Mouse (Mus musculus): ENCODE data around the gene Rreb1.

Gene Rreb1

DNA sequence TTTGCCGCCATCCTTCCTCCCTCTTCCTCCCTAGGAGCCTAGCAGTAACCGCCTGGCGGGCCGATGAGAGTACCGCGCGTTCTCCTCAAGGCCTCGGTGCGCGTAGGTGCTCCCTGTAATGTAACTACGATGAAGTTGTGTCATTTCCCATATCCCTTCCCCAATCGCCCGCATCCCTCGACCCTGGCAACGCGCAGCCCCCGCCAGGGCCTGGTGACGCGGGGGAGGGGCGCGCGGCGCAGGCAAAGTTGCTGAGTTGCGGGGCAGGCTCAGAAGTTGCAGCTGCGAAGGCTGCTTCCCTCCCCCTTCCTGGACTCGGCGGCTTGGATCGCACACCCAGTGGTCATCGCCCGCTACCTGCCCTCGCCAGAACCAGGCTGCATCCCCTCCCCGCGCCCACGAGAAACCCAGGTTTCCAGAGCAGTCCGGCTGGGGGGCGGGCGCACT is at the start of gene Rreb1:
TSS of gene Rreb1 (plus strand) at position 254 of the 447 bp plus-strand sequence.
- in situ Hi-C loops (cut with MseI, MboI), result no loop called here

DNA sequence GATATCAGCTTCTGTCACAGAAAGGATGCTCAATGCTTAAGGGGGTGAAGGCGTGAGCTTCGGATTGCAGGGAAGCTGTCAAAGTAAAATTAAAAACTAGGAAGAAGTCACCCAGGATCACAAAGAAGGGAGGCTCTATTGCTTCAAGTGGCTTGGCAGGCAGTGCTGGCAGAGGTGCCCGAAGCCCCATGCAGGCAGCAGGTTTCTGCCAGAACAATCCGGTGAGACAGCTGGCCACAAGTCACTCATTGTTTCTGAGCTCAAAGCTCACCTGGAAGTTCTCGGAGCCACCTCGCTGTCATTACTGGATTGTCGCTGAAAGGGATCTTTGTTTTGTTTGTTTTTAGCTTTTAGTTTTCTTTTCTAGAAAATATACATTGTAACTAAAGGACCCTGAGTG is 49.6 kb upstream of the Rreb1 start:
- in situ Hi-C loops (cut with MseI, MboI), result no loop called here

DNA sequence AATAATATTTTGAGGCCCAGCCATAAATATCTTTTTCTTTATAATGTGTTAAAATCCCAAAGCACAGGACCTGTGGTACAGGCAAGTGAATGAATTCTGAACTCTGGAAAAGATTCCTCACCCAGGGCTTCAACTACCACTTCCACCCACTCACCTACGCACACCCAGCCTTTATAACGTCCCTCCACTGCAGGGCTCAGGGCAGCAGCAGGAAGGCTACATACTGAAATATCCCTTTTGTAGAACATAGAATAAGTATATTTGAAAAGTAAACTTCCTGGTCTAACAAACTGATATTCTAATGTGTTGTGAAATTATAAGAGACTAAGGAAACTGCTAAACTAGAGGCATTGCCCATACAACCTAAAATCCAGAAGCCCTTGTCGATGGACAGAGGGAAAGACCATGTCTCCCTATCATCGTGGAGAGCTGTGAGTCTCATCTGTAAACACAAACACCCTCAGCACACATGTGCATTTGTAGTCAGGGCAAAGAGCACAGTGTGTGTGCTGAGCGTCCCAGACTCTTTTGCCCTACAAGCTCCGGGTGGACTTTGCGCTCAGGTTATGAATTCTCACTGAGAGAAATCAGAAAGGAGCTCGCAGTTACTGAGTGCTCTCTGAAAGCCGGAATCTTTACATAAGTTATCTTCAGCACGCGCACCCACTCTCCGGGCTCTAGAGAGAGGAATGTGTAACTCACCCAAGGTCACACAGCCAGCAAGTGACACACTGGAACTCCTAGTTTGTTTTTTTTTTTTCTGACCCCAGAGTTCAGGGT is 46.1 kb upstream of the Rreb1 start:
- in situ Hi-C loops (cut with MseI, MboI), result no loop called here

DNA sequence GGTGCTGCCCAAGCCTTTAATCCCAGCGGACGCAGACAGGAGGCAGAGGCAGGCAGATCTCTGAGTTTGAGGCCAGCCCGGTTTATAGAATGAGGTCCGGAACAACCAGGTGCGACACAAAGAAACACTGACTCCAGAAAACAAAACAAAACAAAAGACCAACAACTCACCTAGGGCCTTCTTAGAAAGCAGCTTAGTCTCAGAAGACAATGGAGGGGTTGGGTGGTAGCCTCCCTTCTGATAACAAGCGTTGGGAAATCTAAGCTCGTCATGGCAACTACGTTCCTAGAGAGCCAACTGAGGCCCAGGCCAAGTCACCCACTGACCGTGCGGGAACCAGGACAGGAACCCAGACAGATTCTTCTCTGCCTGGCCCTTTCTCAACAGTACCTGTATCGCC is 43.7 kb upstream of the Rreb1 start:
- in situ Hi-C loops (cut with MseI, MboI), result no loop called here

DNA sequence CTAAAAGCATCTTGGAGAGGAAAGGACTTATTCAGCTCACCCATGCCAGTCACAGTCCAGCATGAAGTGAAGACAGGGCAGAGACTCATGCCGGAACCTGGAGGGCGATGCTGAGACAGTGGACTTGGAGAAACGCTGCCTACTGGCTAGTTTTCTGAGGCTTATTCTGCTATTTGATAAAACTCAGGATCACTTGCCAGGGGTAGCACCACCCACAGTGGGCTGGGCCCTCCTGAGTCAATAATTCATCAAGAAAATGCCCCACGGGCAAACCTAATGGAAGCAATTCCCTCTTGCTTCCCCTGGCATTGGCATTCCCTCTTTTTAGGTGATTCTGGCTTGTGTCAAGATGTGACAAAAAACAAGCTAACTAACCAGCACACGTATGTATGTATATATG is 38.1 kb upstream of the Rreb1 start:
- in situ Hi-C loops (cut with MseI, MboI), result no loop called here

DNA sequence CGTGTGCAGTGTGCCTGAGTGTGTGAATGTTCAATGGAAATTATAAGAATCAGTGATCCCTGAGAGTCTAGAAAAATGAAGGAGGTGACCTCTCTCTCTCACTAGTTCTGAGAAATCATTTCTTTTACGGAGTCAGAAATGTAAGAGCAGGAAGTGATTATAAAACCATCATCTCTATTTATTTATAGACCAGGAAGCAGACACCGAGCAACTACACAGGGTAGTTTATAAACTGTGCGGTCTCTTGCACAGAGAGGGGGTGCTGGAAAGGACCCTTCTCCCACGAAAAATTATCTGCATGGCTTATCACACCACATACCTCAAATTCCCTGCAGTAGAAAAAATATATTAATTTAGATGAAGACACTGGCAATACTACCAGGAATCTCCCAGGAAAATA is 37.4 kb upstream of the Rreb1 start:
- in situ Hi-C loops (cut with MseI, MboI), result no loop called here

DNA sequence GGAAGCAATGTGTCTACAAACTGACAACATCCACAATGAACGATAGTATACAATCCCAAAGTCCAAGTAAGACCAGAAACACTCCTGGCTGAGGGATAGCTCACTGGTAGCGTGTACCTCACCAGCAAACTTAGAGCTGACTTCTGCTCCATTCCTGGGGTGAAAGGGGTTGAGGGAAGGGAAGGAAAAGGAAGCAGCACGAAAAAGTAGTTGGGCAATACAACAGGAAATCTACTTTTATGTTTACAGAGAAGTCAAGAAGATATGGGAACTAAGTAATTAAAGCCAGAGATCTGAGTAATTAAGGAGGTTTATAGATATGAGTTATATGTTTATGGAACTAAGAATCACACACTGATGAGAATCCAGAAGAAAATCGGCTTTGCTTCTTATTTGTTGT is 36.0 kb upstream of the Rreb1 start:
- in situ Hi-C loops (cut with MseI, MboI), result no loop called here

DNA sequence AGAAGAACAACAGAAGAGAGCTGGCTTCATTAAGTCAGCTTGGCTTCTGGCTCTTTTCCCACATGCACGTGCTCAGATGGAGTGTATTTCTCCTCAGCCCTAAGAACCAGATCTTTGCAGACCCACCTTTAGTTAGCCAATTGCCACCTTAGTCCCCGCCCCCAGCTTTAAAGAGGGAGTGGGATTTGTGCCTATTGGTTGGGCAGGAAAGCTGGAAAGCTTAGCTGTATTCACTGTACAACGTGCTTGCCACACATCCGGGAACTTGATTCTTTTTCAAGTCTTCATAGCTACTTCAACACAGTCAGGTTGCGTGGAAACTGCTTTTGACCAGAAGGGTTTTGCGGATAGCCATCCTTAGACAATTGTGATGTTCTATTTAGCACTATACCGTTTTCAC is 30.7 kb upstream of the Rreb1 start:
- in situ Hi-C loops (cut with MseI, MboI), result no loop called here

DNA sequence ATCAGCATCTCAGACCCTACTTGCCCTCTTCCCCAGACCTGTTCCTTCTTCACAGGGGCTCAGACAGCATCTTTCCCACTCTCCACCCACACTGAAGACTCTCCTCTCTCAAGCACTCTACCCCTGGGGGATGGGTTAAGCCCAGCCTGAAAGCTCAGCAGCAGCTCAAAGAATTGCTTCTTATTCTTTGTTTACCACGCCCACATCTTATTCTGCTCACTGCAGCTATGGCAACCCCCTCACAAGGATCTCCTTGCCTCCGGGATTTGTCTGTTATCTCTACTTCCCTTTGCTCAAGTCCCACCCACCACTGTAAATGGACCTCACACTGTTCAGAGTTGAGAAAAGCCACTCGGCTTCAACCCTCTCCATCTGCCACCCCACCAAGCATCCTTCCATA is 28.7 kb upstream of the Rreb1 start:
- in situ Hi-C loops (cut with MseI, MboI), result no loop called here

DNA sequence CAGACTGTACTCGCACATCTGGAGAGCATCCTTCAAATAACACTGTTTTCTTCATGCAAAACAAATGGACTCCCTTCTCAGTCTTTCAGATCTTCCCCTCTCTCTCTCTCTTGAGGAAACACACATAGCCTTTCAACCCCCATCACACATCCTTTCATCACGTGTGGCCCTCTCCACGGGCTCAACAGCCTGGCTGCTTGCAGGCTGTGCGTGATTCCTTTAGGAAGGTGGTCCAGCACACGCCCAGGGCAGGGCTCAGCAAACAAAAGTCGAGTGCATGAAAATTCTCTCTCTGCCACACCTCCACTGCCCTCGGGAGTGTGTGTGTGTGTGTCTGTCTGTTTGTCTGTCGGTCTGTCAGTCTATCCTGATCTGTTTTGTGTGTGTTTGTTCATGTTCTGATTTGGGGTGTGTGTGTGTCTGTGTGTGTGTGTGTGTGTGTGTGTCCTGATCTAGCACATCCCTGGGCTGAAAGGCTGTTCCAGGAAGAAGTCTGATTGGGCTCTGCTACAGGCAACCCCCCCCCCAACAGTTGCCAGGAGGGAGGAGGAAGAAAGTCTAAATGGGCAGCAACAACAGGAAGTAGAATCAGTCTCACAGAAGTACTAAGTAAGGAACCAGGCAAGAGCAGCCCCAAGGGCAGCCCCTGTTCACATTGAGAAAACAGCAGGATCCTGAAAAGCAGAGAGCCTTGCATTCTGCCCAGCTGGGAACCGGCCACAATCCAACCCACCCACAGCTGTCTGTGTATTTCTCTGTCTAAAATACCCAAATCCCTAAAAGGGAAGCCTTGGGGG is 26.8 kb upstream of the Rreb1 start:
- in situ Hi-C loops (cut with MseI, MboI), result no loop called here

DNA sequence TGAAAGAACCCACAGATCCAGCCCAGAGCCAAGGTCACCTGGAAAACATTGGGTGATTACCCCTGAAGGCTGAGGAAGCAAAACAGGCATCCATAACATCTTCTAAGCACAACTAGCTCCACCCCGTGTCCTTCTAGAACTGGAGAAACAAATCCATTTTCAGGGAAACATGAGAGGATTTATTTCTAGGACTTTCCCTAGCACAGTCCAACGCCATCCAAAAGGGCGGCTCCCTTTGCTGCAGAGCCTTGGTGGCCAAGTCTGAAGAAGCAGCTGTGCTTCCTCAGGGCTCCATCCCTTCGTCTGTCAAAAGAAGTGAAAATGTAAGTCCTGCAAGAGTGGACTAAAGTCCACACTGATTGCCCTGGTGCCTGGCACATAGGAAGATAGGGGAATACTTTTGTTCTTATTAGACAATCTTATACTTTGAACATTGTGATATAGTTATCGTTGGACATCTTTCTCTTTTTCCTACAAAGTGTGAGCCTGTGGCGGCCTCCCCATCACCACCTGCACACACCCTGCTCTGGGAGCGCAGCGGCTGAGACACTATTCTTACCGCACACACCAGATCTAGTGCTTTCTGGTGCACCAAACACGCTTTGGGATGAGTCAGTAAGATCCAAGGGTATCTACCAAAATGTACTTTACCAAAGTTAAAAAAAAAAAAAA is 18.7 kb upstream of the Rreb1 start:
- in situ Hi-C loops (cut with MseI, MboI), result no loop called here

DNA sequence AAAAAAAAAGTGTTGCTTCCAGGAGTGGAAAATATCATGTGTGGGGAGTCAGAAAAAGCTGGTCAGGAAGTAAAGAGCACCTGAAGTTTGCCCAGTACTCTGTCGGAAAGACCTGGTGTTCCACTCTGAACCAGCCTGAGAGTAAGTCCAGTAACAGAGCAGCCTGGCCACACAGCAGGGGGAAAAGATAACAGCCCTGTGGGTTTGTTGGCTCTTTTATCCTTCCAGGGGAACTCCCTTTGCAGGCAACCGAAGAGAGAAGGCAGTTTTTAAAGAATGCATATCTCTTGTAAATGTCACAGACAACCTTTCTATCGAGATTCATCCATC is 18.2 kb upstream of the Rreb1 start:
- in situ Hi-C loops (cut with MseI, MboI), result no loop called here

DNA sequence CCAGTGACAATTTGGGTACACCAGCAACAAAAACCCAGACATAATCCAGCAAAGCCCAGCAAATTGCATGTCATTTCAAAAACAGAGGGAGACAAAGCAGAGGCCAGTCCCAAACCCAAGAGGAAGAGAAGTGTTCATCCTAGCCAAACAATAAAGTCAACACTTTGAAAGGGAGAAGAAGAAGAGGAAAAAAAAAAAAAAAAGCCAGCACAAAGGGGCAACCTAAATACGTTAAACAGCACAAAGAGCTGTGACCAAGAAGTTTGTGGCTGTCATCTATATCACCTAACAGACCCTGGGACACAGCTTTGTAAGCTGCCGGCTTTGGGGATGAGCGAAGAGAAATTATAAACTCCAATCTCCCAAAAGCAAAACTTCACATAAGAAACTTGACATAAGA is 17.8 kb upstream of the Rreb1 start:
- in situ Hi-C loops (cut with MseI, MboI), result no loop called here

DNA sequence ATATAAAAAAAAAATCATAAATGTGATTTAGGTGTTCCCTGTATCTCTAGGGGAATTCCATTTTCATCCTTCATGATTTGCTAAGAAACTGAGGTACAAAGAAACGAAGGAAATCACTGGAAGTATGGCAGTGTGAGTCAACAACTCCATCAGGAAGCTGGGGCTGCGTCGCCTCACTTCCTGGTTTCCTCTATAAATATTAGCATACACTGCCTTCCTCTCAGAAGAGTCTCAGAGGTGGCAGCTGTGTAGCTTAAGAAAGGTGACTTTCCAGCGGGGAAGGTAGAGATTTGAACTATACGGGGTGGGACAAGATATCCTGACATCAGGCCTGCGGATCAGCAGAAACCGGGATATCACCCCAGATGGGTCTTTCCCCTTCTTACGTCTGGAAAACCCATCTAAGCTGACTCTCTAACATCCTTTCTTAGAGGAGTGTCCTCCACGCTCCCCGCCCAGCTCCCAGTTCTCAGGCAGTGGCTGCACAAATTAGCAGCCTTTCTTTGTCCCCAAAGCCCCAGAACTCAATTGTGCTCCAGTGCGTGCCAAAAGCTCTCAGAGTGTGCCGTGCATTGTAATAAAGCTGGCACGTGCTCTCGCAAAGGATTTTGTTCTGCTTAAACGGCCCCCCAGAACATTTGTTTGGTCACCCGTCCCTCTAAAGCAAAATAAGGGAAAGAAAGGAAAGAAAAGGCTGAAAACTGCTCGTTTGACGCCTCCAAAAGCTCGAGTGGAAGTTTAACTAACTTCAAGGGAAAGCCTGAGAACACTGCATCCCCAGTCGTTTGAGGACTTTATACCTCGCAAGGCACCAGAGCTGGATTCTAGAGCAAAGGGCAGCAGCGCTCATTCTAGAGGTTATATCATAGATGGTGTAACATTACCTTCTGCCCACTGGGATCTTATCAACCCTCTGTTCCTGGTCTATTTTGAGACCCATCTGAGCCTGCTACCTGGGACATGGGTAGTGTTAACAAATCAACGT is 17.0 kb upstream of the Rreb1 start:
- in situ Hi-C loops (cut with MseI, MboI), result no loop called here

DNA sequence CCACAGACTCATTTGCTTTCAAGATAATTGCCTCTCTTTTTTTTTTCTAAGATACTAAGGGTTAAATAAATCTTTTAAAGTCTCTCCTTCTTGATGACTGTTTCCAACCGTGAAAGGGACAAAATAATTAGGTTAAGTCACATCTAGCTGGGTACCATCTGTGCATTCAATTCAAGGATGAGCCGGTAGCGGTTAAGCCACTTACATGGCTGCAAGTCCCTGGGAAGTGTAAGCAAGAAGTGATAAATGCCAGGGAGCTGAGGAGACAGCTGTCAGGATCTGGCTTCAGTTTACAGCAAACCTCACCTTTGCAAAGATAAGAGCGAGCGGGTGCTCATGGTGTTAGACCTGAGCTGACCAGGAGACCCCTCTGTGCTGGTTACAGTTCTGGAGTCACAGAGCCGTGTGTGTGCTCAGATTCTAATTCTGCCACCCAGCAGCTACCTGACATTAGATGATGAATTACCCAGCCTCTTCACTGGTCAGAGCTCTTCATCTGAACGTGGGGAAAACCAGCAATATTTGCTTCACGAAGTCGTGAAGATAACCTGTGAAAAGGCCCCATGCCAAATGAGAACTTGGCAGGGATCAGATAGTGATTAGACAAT is 14.3 kb upstream of the Rreb1 start:
- in situ Hi-C loops (cut with MseI, MboI), result no loop called here

DNA sequence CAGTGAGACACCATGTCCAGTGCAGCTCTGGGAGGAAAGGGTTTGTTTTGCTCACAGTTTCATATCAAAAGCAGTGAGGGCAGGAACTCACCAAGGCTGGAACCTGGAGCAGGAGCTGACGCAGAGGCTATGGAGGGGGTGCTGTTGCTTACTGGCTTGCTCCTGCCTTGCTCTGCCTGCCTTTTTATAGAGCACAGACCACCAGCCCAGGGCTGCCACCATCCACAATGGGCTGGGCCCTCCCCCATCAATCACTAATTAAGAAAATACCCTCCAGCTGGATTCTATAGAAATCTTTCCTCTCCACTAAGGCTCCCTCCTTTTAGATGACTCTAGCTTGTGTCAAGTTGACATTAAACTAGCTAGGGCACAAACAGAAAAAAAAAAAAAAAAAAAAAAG is 8.4 kb upstream of the Rreb1 start:
- in situ Hi-C loops (cut with MseI, MboI), result no loop called here

DNA sequence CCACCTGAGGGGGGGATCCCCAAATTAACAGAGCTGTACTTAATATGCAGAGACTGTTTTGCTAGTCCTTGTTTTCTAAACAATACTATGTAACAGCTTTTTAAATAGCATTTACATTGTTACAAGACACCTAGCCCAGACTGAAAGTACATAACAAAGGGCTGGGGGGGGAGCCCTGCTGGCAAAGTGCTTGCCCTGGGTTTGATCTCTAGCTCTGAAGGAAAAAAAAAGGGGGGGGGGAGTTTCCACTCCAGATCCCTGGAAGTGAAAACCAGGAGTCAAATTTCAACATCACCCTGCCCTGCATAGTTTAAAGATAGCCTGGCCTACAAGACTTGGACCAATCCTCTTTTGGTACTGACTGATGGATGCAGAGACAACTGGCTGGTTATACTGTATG is 4.7 kb upstream of the Rreb1 start:
- in situ Hi-C loops (cut with MseI, MboI), result no loop called here

DNA sequence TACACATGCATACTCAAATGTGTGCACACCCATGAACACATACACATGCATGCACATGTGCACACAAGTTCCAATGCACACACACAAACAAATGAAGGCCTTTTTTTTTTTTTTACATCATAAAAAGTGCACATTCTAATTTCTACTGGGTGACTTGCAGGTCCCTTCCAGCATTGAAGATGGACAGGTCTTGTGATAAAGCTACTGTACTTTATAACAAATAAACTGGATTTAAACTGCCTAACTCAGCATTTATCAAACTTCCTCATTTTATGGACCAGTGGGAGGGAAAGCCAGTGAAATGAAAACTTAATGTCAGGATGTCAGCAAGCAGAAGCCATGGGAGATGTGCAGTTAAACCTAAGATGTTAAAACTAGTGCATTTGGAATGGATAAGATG is 1.5 kb upstream of the Rreb1 start:
- in situ Hi-C loops (cut with MseI, MboI), result no loop called here

DNA sequence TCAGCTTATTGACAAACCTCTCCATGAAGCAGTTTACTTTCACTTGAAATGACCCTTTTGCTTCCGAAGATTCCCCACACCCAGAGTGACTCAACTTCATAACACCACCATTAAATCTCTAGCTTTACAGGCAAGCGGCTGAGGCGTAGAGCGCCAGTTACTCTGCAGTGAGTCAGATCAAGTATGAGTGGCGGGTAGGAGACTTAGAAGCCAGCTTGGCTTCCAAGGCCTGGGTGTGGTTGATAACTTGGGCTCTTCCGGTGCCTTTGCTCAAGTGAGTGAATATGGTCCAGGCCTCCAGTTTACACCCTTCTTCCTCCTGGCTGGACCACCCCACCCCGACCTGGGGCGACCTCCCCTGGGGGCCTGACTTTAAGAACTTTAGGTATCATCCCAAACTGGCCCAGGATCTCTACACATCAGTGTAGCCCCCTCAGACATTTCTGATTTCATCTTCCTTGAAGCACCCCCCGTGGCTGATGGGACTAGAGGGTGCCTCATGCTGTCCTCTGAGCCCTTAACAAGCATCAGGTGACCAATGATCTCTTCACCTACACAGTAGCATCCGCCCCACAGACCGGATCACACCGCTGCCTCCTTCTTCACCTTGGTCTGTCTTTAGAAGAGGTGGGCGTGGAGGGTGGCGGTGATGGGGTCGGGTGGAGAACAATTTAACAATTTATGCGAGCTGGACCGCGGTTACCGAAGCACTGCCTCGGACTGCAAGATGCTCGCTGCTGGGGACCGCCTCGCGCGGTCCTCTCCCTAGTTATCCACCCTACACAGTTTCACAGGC is 651 bp upstream of the Rreb1 start:
- in situ Hi-C loops (cut with MseI, MboI), result no loop called here

DNA sequence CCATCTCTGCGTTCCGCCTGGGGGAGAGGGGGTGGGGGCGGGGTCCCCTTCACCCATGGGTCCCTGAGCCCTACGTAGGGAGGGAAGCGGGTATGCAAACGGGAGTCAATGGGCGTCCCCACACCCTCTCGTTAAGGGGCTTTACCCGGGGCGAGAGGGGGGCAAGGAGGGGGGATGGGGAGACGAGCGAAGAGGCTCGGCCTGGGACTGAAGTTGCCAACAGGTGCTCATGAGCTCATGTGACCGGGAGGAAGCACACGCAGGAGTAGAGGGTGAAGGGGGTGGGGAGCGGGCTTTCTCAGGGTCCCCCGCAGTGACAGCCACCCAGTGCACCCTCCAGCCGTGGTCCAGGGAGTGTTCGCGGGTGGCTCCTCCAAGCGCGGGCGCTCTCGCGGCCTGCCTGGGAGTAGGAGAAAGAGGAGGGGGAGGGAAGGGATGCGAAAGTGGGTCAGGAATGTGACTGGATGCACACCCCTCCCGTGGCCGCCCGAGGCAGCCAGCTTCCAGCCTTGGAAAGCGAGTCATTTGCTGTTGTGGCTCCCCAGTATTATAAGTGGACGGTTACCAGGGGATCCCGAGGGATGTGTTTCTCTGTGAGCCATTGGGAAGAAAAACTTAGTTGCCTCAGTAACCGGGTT is 513 bp downstream of the Rreb1 start:
- in situ Hi-C loops (cut with MseI, MboI), result no loop called here

Data from mouse trophoblast stem cell (cell line).